Mouse (Mus musculus) E14TG2a.4 (cell line): ENCODE measurements around the gene Gabrp.

ENCODE experiments used
- CTCF ChIP-seq: conservative IDR thresholded peaks from 2 replicates; pipeline ENCODE4 v1.5.1; 2014; ENCODE audit warnings: low read length
- NANOG ChIP-seq: IDR thresholded peaks from 2 replicates; pipeline ENCODE4 v1.6.1; 2014; ENCODE audit warnings: borderline replicate concordance, low read length, mixed read lengths
- POU5F1 ChIP-seq: IDR thresholded peaks from 2 replicates; pipeline ENCODE4 v1.6.1; 2014; ENCODE audit warnings: low read length, borderline replicate concordance

DNA sequence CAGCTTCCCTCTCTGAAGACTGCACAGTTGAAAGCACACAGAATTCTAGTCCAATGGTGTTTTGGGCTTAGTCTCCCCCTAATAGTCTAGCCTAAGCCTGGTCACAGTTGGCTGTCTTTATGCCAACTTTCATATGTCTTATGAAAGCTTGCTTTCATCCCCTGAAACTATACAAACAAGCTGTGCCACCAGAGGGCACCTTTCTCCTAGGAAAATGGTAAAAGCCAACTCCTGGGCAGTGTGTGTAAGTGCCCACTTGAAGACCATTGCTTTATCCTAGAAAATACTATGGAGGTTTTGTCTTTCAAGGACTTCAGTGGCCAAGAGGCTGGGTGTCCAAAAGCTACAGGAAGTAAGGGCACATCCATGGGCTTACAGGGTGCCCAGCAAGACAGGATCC, 8.3 kb downstream of the Gabrp start:
- TF ChIP-seq CTCF (no peak), NANOG (no peak), POU5F1 (no peak)
